Mouse (Mus musculus): ENCODE data around the gene Aipl1. TPM values are rescaled to one million over a fixed set of nuclear protein-coding genes. Genes with fewer than 3 reads are reported as not detected.

The Aipl1 gene
- polyA plus RNA-seq, 1 experiment from 2014 or later, result 0.08 TPM

Other genes with a start within 250 kb of the Aipl1 start
- gene Pimreg, start 4.5 kb upstream of the Aipl1 start, polyA plus RNA-seq (2014; fragmentation: Nextera tagmentation; extraction: Ambion mirVana), result 182 and 186 TPM in 2 replicates
- 0.18 and 0.34 TPM in 2 replicates for gene Pitpnm3, start 98.3 kb upstream of the Aipl1 start, polyA plus RNA-seq (2014; fragmentation: Nextera tagmentation; extraction: Ambion mirVana)
- gene Gm43951, start 169.3 kb upstream of the Aipl1 start, polyA plus RNA-seq (2014; fragmentation: Nextera tagmentation; extraction: Ambion mirVana), result 0.10 TPM in 1 of 2 replicates, not detected in the other
- 11.0 and 14.9 TPM in 2 replicates for gene 4933427D14Rik, start 169.9 kb upstream of the Aipl1 start, polyA plus RNA-seq (2014; fragmentation: Nextera tagmentation; extraction: Ambion mirVana)
- gene Txndc17, start 170.0 kb upstream of the Aipl1 start, polyA plus RNA-seq (2014; fragmentation: Nextera tagmentation; extraction: Ambion mirVana), result 175 and 192 TPM in 2 replicates
- gene Med31, start 178.1 kb upstream of the Aipl1 start, polyA plus RNA-seq (2014; fragmentation: Nextera tagmentation; extraction: Ambion mirVana), result 52.4 and 55.5 TPM in 2 replicates
- gene Slc13a5, start 229.7 kb upstream of the Aipl1 start, polyA plus RNA-seq (2014; fragmentation: Nextera tagmentation; extraction: Ambion mirVana), result 0.25 TPM in 1 of 2 replicates, not detected in the other

Measured in embryonic facial prominence, embryonic 11.5 days (tissue).